Mouse (Mus musculus) midbrain, embryonic 10.5 days (tissue): Measurements from ENCODE around the gene Eme2. TPM values are rescaled to one million over a fixed set of nuclear protein-coding genes. Genes with fewer than 3 reads are reported as not detected.

Experiments used
- DNase-seq: peaks from one replicate; pipeline ENCODE4 v3.0.0-alpha.2; 2017; ENCODE audit warnings: low spot score
- H3K27ac ChIP-seq: fragments of 300-500 bp; sonication (generic); replicated peaks from 2 replicates; pipeline ENCODE4 v1.5.1; 2016; ENCODE audit warnings: mild to moderate bottlenecking
- H3K27me3 ChIP-seq: fragments of 300-500 bp; sonication (generic); 2 replicates; pipeline ENCODE4 v1.6.1; 2016; ENCODE audit warnings: low read depth, mild to moderate bottlenecking; ENCODE audit not compliant: poor library complexity, severe bottlenecking
- H3K36me3 ChIP-seq: fragments of 300-500 bp; sonication (generic); 2 replicates; pipeline ENCODE4 v1.6.1; 2016; ENCODE audit warnings: mild to moderate bottlenecking, moderate library complexity
- H3K4me1 ChIP-seq: fragments of 300-500 bp; sonication (generic); 2 replicates; pipeline ENCODE4 v1.6.1; 2016
- H3K4me3 ChIP-seq: fragments of 300-500 bp; sonication (generic); 2 replicates; pipeline ENCODE4 v1.5.1; 2016; ENCODE audit warnings: mild to moderate bottlenecking, moderate library complexity
- H3K9me3 ChIP-seq: fragments of 300-500 bp; sonication (generic); replicated peaks from 2 replicates; pipeline ENCODE4 v1.6.1; 2016; ENCODE audit warnings: mild to moderate bottlenecking
- WGBS: fragments of 180-500 bp; shearing (Covaris S2); methylation state at CpG from one replicate; pipeline ENCODE4 v1.1.7; 2016; 5-methylcytosine and 5-hydroxymethylcytosine counted together
- polyA plus RNA-seq: library from polyadenylated mRNA; unstranded; fragments of >200 nt; fragmentation: Nextera tagmentation; extraction: Ambion mirVana; gene quantifications from 2 replicates; pipeline ENCODE4 v1.2.1, GENCODE M21; 2016

Eme2 gene
- polyA plus RNA-seq, 1 experiment from 2014 or later = 28.9 TPM

DNA sequence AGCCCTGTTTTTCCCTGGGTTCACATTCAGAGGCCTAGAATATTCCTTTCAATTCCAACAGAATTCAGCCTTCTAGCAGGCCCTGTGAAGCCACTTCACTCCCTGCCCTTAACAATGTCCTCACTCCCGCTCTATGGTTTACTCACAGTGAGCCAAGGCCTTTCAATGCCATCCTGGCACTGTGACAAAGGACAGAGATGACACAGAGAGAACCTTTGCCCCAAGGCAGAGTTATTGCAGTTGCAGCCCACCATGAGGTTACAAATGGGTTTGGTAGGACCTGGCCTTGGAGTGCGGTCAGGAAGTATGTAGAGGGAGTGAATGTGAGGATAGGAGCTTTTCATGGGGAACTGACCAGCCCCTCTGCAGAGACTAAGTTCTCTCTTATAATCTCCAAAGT is 12.7 kb upstream of the Eme2 start:
- DNase-seq = no peak
- Histone ChIP-seq H3K36me3 (peaks cover 100% of the 10 kb centered on the region), H3K27me3 (no peaks in the 10 kb centered on the region), H3K9me3 (no peaks in the 10 kb centered on the region), H3K4me1 (no peaks in the 10 kb centered on the region), H3K4me3 (no peak overlapping the region), H3K27ac (no peak overlapping the region)
- 96% methylated on average over 2 of the region's 2 CpGs for WGBS

DNA sequence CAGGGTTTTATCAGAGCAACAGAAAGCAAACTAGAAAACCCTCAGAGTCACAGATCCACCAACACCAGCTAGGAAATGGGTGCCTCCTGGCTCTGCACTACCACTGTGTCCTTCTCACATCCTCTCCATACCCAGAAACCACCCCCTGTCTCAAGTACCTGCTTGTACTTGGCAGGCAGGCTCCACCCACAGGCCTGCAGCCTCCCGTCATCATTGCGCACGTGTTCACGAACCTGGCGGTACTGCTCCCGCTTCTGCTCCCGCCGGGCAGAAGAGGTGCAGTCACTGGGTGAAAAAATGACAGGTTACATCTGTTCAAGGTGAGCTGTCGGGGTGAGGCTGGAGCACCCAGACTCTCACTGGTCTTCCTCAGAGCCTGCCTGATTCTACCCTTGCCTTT is 8.9 kb upstream of the Eme2 start:
- Histone ChIP-seq H3K4me3 (no peak overlapping the region), H3K27me3 (no peaks in the 10 kb centered on the region), H3K9me3 (no peaks in the 10 kb centered on the region), H3K4me1 (no peaks in the 10 kb centered on the region), H3K36me3 (peaks cover 100% of the 10 kb centered on the region), H3K27ac (no peak overlapping the region)
- WGBS = 93% methylated on average over 9 of the region's 9 CpGs
- no peak for DNase-seq

DNA sequence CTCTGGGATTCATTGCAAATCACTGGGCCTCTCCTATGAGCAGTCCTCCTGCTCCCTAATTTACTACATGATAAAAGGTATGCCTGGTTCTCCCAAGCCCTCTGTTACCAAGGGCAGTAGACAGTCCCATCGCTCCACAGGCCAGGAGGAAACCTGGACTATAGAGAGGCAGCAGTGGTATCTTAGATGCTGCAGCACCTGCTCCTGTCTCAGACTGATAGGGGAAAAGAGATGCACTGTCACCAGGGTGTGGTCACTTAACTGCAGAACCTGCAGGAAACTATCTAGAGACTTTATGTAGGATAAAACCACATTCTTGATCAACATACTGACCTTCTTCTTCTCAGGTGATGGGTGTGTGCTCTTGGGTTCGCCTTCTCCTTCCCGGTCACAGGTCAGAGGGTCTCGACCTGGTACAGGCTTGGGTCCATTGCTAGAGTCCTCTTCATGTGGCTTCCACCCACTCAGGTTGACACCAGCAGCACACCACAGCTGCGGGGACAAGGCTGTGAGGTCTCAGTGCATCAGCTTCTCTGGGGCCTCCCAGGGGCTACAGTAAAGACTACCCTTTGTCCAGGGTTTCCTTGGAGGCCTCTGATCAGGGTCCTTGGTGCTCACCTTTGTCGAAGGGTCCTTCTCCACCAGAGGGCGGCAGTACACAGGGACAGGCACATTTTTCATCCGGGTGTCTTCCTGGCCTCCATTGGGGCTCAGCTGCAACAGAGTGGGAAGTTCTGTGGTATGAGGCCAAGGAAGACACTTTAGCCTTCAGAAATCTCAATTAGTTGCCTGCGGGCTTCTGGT is 8.0 kb upstream of the Eme2 start:
- Histone ChIP-seq H3K27ac (no peak overlapping the region), H3K9me3 (no peaks in the 10 kb centered on the region), H3K27me3 (no peaks in the 10 kb centered on the region), H3K36me3 (peaks cover 100% of the 10 kb centered on the region), H3K4me3 (0 out of 2 replicates have a peak overlapping the region, but pooled peaks have one; percentile 4), H3K4me1 (peaks cover 4% of the 10 kb centered on the region)
- no peak for DNase-seq
- WGBS = 70% methylated on average over 9 of the region's 9 CpGs

DNA sequence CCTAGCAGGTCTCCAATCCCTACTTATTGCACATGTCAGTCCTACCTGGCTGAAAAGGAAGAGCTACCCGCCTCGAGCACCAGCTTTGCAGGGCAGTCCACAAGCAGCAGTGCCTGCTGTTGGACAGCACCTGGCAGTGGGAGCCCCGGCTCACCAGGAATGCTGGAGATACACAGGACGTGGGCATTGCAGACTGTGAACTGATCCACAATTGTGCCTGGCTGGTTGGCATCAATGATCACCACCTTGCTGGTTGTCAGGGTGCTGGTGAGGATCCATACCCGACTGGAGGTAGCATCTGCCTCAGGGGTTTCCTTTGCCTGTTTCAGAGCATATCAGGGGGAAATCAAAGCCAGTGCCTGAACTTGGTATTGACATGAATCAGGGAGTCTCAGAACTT is 7.2 kb upstream of the Eme2 start:
- Histone ChIP-seq H3K27ac (no peak overlapping the region), H3K27me3 (no peaks in the 10 kb centered on the region), H3K4me3 (no peak overlapping the region), H3K4me1 (peaks cover 12% of the 10 kb centered on the region), H3K36me3 (peaks cover 100% of the 10 kb centered on the region), H3K9me3 (no peaks in the 10 kb centered on the region)
- 95% methylated on average over 5 of the region's 5 CpGs for WGBS
- DNase-seq = no peak

DNA sequence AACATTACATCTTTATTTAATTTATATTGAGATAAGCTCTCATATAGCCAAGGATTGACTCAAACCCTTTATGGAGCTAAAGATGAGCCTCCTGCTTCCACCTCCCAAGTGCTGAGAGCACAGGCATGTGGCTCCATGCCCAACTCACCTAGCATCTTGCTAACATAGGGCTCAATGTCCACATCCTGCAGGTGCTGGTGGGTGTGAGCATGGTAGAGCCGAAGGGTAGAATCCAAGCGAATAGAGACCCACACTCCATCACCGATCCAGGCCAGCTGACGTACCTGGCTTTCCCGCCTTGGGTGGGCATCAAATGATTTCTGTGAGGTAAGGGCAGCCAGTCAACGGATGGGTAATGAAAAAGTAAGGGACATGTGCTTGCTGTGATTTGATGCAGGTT is 5.1 kb upstream of the Eme2 start:
- no peak overlapping the region for H3K4me3 ChIP-seq
- no peaks in the 10 kb centered on the region for H3K27me3 ChIP-seq
- 95% methylated on average over 6 of the region's 6 CpGs for WGBS
- H3K4me1 ChIP-seq = peaks cover 32% of the 10 kb centered on the region
- no peak overlapping the region for H3K27ac ChIP-seq
- no peaks in the 10 kb centered on the region for H3K9me3 ChIP-seq
- DNase-seq = no peak
- H3K36me3 ChIP-seq = peaks cover 84% of the 10 kb centered on the region

DNA sequence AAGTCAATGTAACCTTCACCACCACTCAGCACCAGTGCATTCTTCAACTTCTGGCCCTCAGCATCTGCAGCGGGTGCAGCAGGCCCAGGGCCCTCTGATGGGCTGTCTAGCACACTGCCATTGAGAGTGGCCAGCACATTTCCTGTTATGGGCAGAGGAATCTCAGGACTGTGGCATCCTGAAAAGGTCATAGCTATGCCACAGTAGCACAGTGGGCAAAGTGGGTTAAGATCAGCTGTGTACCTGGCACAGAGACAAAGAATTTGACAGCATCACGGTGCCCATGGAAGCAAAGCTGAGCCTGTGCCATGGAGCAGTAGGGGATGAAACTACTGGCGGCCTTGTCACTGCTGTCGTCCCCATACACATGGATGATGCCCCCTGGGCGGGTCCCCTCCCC is 4.3 kb upstream of the Eme2 start:
- Histone ChIP-seq H3K36me3 (peaks cover 75% of the 10 kb centered on the region), H3K9me3 (no peaks in the 10 kb centered on the region), H3K4me1 (peaks cover 37% of the 10 kb centered on the region), H3K27me3 (no peaks in the 10 kb centered on the region), H3K27ac (no peak overlapping the region), H3K4me3 (no peak overlapping the region)
- 87% methylated on average over 5 of the region's 5 CpGs for WGBS
- DNase-seq = no peak

DNA sequence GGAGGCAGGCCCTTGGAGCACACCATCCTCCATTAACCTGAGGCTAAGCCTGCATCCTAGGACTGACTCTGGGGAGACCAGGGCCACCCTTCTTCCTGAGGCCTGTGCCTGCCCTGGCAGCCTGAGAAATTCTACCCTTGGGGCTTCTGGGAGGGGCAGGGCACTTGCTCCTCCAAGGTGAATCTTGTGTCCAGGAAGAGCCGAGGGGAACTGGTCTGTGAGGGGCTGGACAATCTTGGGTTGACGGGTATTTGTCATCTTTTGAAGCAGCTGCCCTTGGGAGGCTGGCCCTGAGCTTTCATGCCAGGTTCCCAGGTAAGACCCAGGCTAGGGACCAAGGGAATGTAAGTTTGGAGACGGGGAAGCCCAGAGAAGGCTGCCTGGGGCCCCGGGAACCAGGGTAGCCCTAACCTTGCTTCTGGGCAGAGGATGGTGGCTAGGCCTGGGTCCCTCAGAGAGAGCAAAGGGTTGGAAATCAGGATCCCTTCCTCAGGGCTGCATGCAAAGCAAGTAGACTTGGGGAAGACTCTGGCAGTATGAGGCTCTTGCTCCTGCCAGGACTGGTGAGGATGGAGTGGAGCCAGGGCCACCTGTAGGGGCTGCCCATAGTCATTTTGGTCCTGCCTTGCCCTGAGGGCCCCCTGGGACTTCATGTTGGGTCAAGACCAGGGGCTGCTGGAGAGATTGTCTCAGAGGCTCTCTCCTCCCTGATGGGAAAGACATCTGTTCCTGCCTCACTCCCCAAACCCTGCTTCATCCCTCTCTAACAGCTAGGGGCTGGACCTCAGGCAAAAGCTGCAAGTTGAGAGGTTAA is 3.4 kb upstream of the Eme2 start:
- H3K27ac ChIP-seq = no peak overlapping the region

DNA sequence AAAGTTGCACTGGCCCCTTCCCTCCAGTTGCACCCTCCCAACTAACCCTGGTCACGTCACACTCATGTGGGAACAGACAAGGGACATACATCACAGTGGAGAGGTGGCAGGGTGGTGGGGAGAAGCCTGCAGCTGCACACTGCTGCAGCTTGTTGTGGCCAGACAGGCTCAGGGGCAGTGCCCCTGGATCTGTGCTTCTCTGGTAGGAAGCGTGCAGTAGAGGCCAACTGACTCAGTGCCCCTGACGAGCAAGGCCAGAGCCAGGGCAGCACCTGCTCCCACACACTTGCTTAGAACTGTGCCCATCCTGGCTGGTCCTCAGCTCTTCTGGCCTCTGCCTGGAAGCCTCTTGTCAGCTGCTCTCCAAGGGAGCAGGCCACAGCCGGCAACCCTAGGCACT is 2.7 kb upstream of the Eme2 start:
- no peaks in the 10 kb centered on the region for H3K9me3 ChIP-seq
- 81% methylated on average over 4 of the region's 4 CpGs for WGBS
- peaks cover 72% of the 10 kb centered on the region for H3K36me3 ChIP-seq
- peak overlapping the region; percentile 91 for H3K4me3 ChIP-seq
- no peak for DNase-seq
- H3K4me1 ChIP-seq = peaks cover 45% of the 10 kb centered on the region
- H3K27ac ChIP-seq = no peak overlapping the region
- H3K27me3 ChIP-seq = no peaks in the 10 kb centered on the region

More for the DNA sequence above, 3.4 kb upstream of the Eme2 start:
- H3K27me3 ChIP-seq = no peaks in the 10 kb centered on the region
- H3K36me3 ChIP-seq = peaks cover 72% of the 10 kb centered on the region
- peak overlapping the region; percentile 91; the same call in 1 of the 2 replicates for H3K4me3 ChIP-seq
- no peaks in the 10 kb centered on the region for H3K9me3 ChIP-seq
- peaks cover 45% of the 10 kb centered on the region for H3K4me1 ChIP-seq
- no peak for DNase-seq
- 81% methylated on average over 4 of the region's 4 CpGs for WGBS

DNA sequence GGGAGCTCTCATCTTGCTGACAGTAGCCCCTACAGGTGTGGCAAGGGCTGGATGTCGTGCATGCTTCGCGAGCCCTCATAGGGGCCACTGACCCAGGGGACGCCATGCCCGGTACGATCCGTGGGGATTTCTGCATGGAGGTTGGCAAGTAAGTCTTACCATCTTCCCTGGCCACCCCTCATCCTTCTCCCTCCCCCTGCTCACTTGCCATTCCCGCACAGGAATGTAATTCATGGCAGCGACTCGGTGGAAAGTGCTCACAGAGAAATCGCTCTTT is 2.0 kb upstream of the Eme2 start:
- no peaks in the 10 kb centered on the region for H3K27me3 ChIP-seq
- peaks cover 72% of the 10 kb centered on the region for H3K36me3 ChIP-seq
- peak overlapping the region; percentile 91 for H3K27ac ChIP-seq
- 47% methylated on average over 11 of the region's 11 CpGs for WGBS
- no peak for DNase-seq
- H3K4me1 ChIP-seq = peaks cover 45% of the 10 kb centered on the region
- H3K9me3 ChIP-seq = no peaks in the 10 kb centered on the region
- H3K4me3 ChIP-seq = peak overlapping the region; percentile 91

DNA sequence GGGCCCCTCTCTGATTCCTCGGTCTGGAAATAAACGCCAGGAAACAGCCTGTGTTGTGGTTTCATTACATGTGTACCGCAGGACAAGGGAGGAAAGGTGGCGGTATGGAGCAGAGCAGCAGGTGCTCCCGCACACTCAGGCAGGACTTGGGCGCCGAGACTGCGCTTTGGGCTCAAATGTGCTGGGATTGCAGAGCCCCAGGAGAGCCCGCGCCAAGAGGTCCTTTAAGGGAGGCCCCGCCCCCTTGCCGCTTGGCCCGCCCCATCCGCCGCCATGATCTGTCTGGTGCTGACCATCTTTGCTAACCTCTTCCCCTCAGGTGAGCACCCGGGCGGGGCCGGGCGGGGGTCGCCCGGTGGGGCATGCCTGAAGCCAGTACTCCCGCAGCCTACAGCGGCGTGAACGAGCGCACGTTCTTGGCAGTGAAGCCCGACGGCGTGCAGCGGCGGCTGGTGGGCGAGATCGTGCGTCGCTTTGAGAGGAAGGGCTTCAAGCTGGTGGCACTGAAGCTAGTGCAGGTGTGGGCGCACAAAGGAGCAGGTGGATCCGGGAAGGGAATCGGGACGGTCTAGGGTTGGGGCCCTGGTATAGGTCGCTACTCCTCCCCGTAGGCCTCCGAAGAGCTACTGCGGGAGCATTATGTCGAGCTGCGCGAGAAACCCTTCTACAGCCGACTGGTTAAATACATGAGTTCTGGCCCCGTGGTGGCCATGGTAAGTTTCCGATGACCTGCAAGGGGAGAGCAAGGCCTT is 1.5 kb upstream of the Eme2 start, which contains the start of gene Nme3:
Gene Nme3 (plus strand): TSS at position 260 of the 752 bp plus-strand sequence.
- DNase-seq = peak; percentile 79
- Histone ChIP-seq H3K4me3 (peak within 1 kb of the TSS; percentile 91), H3K27ac (peak within 1 kb of the TSS; percentile 91), H3K9me3 (no peaks in the 10 kb centered on the region), H3K27me3 (no peaks in the 10 kb centered on the region), H3K4me1 (peaks cover 45% of the 10 kb centered on the region), H3K36me3 (peaks cover 72% of the 10 kb centered on the region)
- 1% methylated on average over 50 of the region's 50 CpGs for WGBS

DNA sequence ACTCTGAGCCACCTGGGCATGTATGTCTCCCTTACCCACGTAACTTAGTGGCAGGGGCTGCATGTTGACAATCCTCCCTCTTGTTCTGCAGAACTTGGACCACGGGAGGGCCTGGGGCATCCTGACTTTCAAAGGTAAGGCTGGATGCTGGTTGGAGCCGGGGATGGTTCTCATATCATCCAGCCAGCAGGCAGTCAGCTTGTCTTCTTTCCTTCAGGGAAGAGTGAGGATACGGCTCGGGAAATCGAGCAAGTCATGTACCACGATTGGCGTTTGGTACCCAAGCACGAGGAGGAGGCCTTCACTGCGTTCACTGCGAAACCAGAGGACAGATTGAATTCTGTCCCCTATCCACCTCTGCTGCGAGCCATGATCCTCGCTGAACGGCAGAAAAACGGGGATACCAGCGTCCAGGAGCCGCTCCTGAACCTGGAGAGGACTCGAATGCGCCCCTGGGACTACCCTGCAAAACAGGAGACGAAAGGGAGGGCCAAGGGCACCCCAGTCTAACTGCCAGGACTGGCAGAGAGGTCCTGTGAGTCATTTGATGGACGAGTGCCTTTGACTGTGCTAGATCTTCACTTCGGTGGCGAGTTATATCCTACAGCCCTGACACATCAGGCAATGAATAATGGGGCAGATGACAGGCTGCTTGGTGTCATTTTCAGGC is 819 bp upstream of the Eme2 start:
- H3K4me1 ChIP-seq = peaks cover 45% of the 10 kb centered on the region

More for the DNA sequence above, 819 bp upstream of the Eme2 start:
- H3K27me3 ChIP-seq = no peaks in the 10 kb centered on the region
- WGBS = 18% methylated on average over 23 of the region's 23 CpGs
- peak; percentile 33 for DNase-seq
- H3K4me3 ChIP-seq = peak overlapping the region; percentile 91
- peaks cover 72% of the 10 kb centered on the region for H3K36me3 ChIP-seq
- no peaks in the 10 kb centered on the region for H3K9me3 ChIP-seq
- peak overlapping the region; percentile 91 for H3K27ac ChIP-seq
